Mouse (Mus musculus): Measurements from ENCODE around the gene Mast3. TPM values are rescaled to one million over a fixed set of nuclear protein-coding genes. Genes with fewer than 3 reads are reported as not detected.
A peak's percentile ranks its signal among the peaks of the same experiment; 100 is the strongest.
"Not testable (repeated sequence)": the region's sequence is repeated elsewhere in the genome, so short reads cannot be mapped to it uniquely, and the experiment has no call there.

The Mast3 gene
- polyA plus RNA-seq, 1 experiment: 45.2 TPM

DNA sequence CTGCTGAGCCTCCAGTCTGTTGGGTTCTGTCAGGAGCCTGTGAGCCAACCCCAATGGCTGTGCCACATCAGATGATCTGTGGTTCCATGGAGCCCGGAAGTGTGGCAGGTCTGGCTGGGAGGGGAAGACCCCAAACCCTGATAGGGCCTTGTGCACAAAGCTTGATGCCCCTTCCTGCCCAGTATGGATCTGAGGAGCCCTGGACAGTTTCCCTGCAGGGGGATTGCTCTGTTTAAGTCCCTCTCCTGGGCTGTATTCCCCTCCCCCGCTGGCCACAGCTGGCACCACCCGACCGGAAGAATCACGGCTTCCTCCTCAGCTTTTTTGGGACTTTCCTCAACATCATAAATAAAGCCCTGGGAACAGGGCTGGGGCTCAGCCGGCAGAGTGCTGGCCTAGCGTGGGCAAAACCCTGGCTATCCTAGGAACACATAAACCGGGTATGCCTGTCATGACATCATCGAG, 28.2 kb upstream of the Mast3 start:
- no peak for DNase-seq (ENCODE audit: low read depth)
- TF ChIP-seq POLR2A (IDR thresholded peaks at IDR 0.05; ENCODE audit: borderline replicate concordance, extremely low read depth, insufficient read depth, insufficient read length, poor library complexity, severe bottlenecking) (no peak), CTCF (IDR thresholded peaks at IDR 0.05; ENCODE audit: borderline replicate concordance, extremely low read depth, insufficient read depth, insufficient read length) (no peak)

DNA sequence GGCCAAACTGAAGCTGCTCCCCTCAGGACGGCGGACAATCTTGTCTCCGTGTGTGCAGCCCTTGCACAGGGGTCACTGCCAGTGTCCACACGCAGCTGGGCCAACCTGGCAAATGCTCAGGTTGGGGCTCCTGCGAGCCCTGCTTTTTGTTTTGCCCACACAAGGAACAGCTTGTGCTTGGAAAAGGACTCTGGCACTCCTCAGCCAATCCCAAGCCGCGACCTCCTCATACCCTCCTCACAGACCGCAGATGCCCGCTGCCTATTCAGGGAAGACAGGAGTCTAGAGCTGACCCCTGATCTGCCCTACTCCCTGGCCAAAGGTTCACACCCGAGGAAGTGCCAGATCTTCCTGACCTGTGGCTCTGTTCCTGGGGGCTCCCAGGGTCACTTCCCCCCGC, 27.5 kb upstream of the Mast3 start:
- TF ChIP-seq POLR2A (IDR thresholded peaks at IDR 0.05; ENCODE audit: borderline replicate concordance, extremely low read depth, insufficient read depth, insufficient read length, poor library complexity, severe bottlenecking) (no peak), CTCF (IDR thresholded peaks at IDR 0.05; ENCODE audit: borderline replicate concordance, extremely low read depth, insufficient read depth, insufficient read length) (no peak)
- no peak for DNase-seq (ENCODE audit: low read depth)

DNA sequence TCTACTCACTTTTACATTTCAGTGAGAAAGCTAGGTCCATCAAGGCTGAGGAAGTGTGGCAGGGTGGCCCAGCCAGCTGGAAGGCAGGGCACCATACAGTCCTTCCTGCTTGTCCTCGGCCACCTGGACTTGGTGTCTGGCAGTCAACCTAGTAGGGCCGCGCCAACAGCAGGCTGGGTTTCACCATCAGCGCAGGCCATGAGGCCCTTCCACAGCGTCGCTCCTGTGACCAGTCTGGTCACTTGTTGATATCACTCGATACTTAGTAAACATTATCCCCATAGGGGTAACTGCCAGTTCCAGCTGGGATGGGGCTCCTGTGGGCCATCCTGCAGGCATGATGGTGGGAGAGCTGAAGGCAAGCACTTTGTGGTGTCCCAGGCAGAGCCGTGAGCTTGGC, 26.7 kb upstream of the Mast3 start:
- DNase-seq (ENCODE audit: low read depth): no peak
- TF ChIP-seq CTCF (IDR thresholded peaks at IDR 0.05; ENCODE audit: borderline replicate concordance, extremely low read depth, insufficient read depth, insufficient read length) (no peak), POLR2A (IDR thresholded peaks at IDR 0.05; ENCODE audit: borderline replicate concordance, extremely low read depth, insufficient read depth, insufficient read length, poor library complexity, severe bottlenecking) (no peak)

DNA sequence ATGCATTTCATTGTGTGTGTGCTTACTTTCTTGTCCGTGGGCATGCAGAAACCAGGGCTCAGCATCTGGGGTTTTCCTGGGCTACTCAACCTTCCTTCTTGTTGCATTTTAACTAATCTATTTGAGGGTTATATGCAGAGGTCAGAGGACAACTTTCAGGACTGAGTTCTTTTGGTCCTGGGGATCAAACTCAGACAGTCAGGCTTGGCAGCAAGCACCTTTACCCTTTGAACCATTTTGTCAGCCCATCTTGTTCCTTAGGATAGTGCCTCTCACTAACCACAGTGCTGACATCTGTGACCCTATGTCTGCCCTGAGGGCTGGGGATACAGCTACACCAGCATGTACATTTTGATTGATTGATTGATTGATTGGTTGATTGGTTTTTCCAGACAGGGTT, 22.9 kb upstream of the Mast3 start:
- TF ChIP-seq CTCF (IDR thresholded peaks at IDR 0.05; ENCODE audit: borderline replicate concordance, extremely low read depth, insufficient read depth, insufficient read length) (no peak), POLR2A (IDR thresholded peaks at IDR 0.05; ENCODE audit: borderline replicate concordance, extremely low read depth, insufficient read depth, insufficient read length, poor library complexity, severe bottlenecking) (no peak)

DNA sequence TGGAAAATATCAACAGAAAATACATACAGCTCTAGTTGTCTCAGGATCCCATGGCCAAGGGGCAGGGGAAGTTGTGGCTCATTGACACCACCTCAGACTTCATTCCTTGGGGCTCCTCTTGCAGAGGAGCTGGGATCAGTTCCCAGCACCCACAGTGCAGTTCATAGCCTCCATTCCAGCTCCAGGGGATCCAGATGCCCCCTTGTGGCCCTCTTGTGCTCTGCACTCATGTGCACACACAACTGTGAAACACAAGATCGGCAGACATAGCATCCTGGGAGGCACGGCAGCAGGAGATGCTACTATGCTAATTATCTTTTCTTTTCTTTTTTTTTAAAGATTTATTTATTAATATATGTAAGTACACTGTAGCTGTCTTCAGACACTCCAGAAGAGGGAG, 22.2 kb upstream of the Mast3 start:
- TF ChIP-seq CTCF (IDR thresholded peaks at IDR 0.05; ENCODE audit: borderline replicate concordance, extremely low read depth, insufficient read depth, insufficient read length) (no peak; the same call in 1 of the 2 replicates), POLR2A (IDR thresholded peaks at IDR 0.05; ENCODE audit: borderline replicate concordance, extremely low read depth, insufficient read depth, insufficient read length, poor library complexity, severe bottlenecking) (no peak)

More for the DNA sequence above, 22.9 kb upstream of the Mast3 start:
- DNase-seq (ENCODE audit: low read depth): no peak

DNA sequence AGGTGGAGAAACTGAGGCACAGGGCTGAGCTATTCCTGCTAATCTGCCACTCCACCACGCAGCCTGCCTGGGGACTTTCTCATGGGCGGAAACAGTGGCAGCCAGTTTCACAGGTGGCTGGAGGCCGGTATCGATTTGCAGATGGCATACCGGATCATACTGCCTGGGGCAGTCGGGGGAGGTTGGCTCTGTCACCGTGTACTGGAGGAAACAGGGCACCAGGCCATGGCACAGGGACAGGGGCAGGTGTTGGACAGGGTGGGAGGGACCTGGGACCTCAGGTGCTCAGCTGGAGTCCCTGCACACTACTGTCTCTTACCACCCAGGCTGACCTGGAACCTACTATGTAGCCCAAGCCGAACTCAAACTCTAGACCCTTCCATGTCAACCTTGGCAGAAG, 21.0 kb upstream of the Mast3 start:
- DNase-seq (ENCODE audit: low read depth): no peak
- TF ChIP-seq CTCF (IDR thresholded peaks at IDR 0.05; ENCODE audit: borderline replicate concordance, extremely low read depth, insufficient read depth, insufficient read length): no peak
- TF ChIP-seq POLR2A (IDR thresholded peaks at IDR 0.05; ENCODE audit: borderline replicate concordance, extremely low read depth, insufficient read depth, insufficient read length, poor library complexity, severe bottlenecking): no peak

More for the DNA sequence above, 22.2 kb upstream of the Mast3 start:
- no peak for DNase-seq (ENCODE audit: low read depth)

DNA sequence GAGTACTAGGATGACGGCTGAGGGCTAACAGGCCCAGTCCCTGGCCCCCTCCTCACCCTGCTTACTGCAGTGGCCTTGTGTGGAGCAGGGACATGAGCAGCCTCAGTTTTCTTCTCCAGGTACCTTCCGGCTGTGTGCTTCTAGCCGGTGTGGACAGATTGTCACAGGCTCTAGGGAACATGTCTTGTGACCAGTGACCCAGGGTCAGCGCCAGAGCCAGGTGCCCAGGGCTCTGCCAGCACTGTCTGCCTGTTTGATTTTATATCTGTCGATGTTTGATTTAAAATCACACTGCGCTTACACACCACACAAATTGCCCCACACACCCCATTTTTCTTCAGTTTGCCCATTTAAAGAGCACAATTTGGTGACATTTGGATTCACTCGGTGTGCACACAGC, 18.9 kb upstream of the Mast3 start:
- TF ChIP-seq POLR2A (IDR thresholded peaks at IDR 0.05; ENCODE audit: borderline replicate concordance, extremely low read depth, insufficient read depth, insufficient read length, poor library complexity, severe bottlenecking) (no peak), CTCF (IDR thresholded peaks at IDR 0.05; ENCODE audit: borderline replicate concordance, extremely low read depth, insufficient read depth, insufficient read length) (no peak)
- no peak for DNase-seq (ENCODE audit: low read depth)

DNA sequence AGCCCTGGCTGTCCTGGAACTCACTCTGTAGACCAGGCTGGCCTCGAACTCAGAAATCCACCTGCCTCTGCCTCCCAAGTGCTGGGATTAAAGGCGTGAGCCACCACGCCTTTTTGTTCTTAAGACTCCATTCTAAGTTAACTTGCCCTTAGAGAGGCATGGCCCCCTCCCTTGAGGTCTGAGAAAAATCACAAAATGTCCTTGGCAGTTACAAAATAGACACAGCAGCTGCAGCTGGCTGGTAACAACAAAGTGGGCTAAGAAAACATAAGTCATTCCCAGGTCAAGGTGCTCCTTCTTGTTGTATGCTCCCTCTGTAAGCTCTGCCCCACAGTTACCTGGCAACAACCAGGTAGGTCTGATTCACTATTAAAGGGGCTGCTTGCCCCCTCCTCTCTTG, 17.7 kb upstream of the Mast3 start:
- not testable (repeated sequence) for DNase-seq (ENCODE audit: low read depth)

DNA sequence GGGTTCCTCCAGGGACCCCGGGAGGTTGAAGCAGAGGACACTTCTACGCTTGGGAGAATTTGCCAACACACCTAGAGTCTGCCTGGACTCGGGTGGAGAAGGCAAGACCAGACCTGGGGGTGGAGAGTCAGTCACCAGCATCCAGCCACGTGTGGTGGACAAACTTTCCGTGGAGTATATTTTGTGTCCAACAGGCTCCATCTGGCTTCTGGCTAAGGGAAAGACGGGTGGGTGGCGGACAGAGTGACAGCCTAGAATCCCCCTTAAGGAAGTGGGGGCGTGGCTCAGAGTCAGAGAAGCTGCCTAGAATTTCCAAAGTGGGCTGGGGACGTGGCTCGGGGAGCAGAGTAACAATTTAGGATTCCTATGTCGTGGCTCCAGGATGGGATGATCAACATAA, 17.1 kb upstream of the Mast3 start:
- no peak for DNase-seq (ENCODE audit: low read depth)
- no peak for TF ChIP-seq CTCF (IDR thresholded peaks at IDR 0.05; ENCODE audit: borderline replicate concordance, extremely low read depth, insufficient read depth, insufficient read length)
- no peak for TF ChIP-seq POLR2A (IDR thresholded peaks at IDR 0.05; ENCODE audit: borderline replicate concordance, extremely low read depth, insufficient read depth, insufficient read length, poor library complexity, severe bottlenecking)

DNA sequence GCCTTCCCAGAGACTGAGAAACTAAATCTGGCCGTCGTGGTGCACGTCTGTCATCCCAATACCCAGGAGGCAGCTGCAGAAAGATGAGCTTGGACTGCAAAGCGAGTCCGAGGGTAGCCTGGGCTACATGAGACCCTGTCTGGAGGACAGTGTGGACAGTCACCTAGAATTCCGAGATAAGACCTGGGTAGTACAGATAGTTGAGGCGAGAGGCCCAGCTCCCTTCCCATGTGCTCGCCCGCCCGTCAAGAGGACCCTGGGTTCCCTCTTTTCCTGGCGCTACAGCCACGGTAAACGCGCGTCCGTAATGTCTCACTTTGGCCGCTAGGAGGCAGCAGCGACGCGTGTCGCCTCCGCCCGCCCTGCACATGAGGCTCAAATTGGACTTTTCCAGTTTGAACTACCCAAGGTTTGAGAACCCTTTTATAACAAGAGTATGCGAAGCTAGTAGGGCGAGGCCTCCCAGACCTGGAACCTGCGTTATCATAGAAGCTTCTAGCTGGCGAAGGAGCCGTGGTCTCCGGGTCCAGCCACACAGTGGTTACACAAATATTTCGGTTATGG, 16.6 kb upstream of the Mast3 start:
- peak; percentile 70 for DNase-seq (ENCODE audit: low read depth)
- TF ChIP-seq CTCF (IDR thresholded peaks at IDR 0.05; ENCODE audit: borderline replicate concordance, extremely low read depth, insufficient read depth, insufficient read length) (peak; percentile 98), POLR2A (IDR thresholded peaks at IDR 0.05; ENCODE audit: borderline replicate concordance, extremely low read depth, insufficient read depth, insufficient read length, poor library complexity, severe bottlenecking) (no peak)

DNA sequence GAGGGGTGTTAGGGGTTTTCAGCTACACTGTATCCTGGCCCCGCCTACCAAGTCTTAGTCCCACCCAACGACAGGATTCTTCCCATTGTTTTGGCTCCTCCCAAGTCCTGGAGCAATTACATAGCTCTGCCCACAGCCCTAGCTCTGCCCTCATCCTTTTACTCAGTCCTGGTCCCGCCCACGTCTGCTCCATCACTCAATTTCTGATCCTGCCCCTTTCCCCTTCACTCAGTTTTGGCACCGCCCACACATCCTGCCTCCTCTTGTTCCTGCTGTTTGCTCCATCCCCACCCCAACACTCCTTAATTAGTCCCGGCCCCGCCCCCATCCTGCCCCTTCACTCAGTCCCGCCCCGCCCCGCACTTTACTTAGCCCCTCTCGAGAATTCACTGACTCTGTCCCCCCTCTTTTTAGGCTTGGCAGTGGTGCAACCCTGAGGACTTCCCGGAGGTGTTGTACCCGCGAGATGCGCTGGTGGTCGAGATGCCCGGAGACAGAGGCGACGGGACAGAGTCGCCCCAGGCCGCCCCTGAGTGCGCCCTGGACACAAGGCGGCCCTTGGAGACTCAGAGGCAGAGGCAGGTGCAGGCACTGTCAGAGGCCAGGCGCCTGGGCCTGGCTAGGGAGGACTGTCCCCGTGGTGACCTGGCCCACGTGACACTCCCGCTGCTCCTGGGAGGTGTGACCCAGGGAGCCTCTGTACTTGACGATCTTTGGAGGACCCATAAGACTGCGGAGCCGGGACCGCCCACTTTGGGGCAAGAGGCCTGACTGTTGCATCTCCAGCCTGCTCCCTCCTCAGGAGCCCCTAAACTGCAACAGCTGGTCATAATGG, 15.5 kb upstream of the Mast3 start:
- DNase-seq (ENCODE audit: low read depth): peak; percentile 74
- TF ChIP-seq CTCF (IDR thresholded peaks at IDR 0.05; ENCODE audit: borderline replicate concordance, extremely low read depth, insufficient read depth, insufficient read length) (no peak), POLR2A (IDR thresholded peaks at IDR 0.05; ENCODE audit: borderline replicate concordance, extremely low read depth, insufficient read depth, insufficient read length, poor library complexity, severe bottlenecking) (no peak)

DNA sequence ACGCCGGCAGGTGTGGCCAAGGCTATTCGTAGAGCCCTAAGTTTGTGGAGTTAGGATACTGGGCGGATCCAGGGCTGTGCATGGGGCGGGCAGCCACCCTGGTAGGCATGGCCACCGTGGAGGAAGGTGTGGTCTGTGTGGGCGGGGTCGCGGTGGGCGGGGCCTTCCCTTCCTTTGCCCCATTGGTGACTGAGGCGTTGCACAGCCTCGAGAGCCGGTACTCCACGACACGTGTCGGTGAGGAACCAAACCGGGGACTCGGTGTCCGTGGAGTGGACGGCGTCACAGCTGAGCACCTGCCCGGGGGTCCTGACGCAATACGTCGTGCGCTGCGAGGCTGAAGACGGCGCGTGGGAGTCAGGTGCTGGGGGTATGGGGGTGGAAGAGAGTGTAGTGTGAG, 11.8 kb upstream of the Mast3 start:
- DNase-seq (ENCODE audit: low read depth): no peak
- no peak for TF ChIP-seq CTCF (IDR thresholded peaks at IDR 0.05; ENCODE audit: borderline replicate concordance, extremely low read depth, insufficient read depth, insufficient read length)
- no peak for TF ChIP-seq POLR2A (IDR thresholded peaks at IDR 0.05; ENCODE audit: borderline replicate concordance, extremely low read depth, insufficient read depth, insufficient read length, poor library complexity, severe bottlenecking)
